Mouse (Mus musculus) retina, embryonic 14.5 days (tissue): ENCODE measurements at regions not wholly inside any gene's neighbourhood (a gene's known extent, or its start where the extent isn't known, plus 50 kb on each side); places are given as distances from the start of the nearest gene placed in this dataset.

Source experiments
- DNase-seq: peaks from one replicate; pipeline ENCODE4 v3.0.0-alpha.2; 2015; ENCODE audit warnings: low spot score

GRCm38 (mm10) chr5:64462411-64462810 is 306.3 kb downstream of the Tbc1d1 start:
- DNase-seq: no peak

- no peak for DNase-seq
Measured at GRCm38 (mm10) chr5:64463570-64463969, 307.5 kb downstream of the Tbc1d1 start.

GRCm38 (mm10) chr5:64466320-64466719 is 310.2 kb downstream of the Tbc1d1 start:
- no peak for DNase-seq

- no peak for DNase-seq
Measured at GRCm38 (mm10) chr5:64467856-64468255, 311.8 kb downstream of the Tbc1d1 start.

- DNase-seq: no peak
Measured at GRCm38 (mm10) chr5:64468307-64468706, 312.2 kb downstream of the Tbc1d1 start.

- DNase-seq: no peak
Measured at GRCm38 (mm10) chr5:64472008-64472407, 315.9 kb downstream of the Tbc1d1 start.

GRCm38 (mm10) chr5:64472415-64472814 is 316.3 kb downstream of the Tbc1d1 start:
- no peak for DNase-seq

- no peak for DNase-seq
Measured at GRCm38 (mm10) chr5:64474868-64475267, 318.8 kb downstream of the Tbc1d1 start.

- no peak for DNase-seq
Measured at GRCm38 (mm10) chr5:64475736-64476519, 319.8 kb downstream of the Tbc1d1 start.

GRCm38 (mm10) chr5:64476641-64477369 is 320.7 kb downstream of the Tbc1d1 start:
- no peak for DNase-seq

- DNase-seq: no peak
Measured at GRCm38 (mm10) chr5:64478143-64478542, 322.0 kb downstream of the Tbc1d1 start.

GRCm38 (mm10) chr5:64478599-64479214 is 322.6 kb downstream of the Tbc1d1 start:
- DNase-seq: no peak

- DNase-seq: no peak
Measured at GRCm38 (mm10) chr5:64479315-64479714, 323.2 kb downstream of the Tbc1d1 start.

- DNase-seq: no peak
Measured at GRCm38 (mm10) chr5:64485043-64485442, 318.1 kb upstream of the Klf3 start.

GRCm38 (mm10) chr5:64485856-64486255 is 317.3 kb upstream of the Klf3 start:
- no peak for DNase-seq

- no peak for DNase-seq
Measured at GRCm38 (mm10) chr5:64486761-64487160, 316.4 kb upstream of the Klf3 start.

- no peak for DNase-seq
Measured at GRCm38 (mm10) chr5:64487698-64488398, 315.3 kb upstream of the Klf3 start.

- no peak for DNase-seq
Measured at GRCm38 (mm10) chr5:64489656-64490444, 313.3 kb upstream of the Klf3 start.

GRCm38 (mm10) chr5:64490445-64490950 is 312.7 kb upstream of the Klf3 start:
- no peak for DNase-seq

GRCm38 (mm10) chr5:64494429-64494828 is 308.8 kb upstream of the Klf3 start:
- DNase-seq: no peak

- DNase-seq: no peak
Measured at GRCm38 (mm10) chr5:64496853-64497252, 306.3 kb upstream of the Klf3 start.
